In the genomic region with DNA sequence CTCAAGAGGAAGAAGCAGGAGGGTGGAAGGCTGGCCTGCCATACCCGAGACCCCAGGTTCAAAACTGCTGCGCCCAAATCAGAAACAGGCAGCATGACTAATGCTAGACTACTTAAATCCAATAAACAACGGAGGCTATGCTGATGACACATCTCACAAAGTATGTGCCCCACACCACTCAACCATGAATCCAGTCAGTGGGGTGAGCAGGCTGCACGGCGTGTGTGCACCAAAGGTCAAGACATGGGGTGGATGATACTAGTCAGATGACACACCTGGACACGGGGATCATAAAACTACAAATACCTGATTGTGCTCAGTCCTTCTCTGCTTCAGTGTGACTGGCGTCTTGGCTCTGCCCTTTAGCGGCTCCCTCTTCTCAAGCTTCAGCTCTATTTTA, we compare ENCODE assay signal across 14 mouse cellular contexts. TPM values are rescaled to one million over a fixed set of nuclear protein-coding genes. Genes with fewer than 3 reads are reported as not detected.
A peak's percentile ranks its signal among the peaks of the same experiment; 100 is the strongest.
DNase-seq lines count a peak whose midpoint lies in the region; ATAC-seq and TF ChIP-seq lines count a peak whose summit lies in the region.
"Had no signal": no experiment of that assay in that cellular context is flagged by ENCODE, and none has a peak within 500 bp of the region (broad histone marks: within the 10 kb centered on the region; RNA-seq: fewer than 3 reads in every experiment).

No protein-coding gene starts in this region.

- peaks cover 10% of the 10 kb centered on the region for H3K4me1 ChIP-seq in heart, adult 2 months (ENCODE audit: control insufficient read depth, insufficient read depth, low read length)
- peaks cover 4% of the 10 kb centered on the region for H3K4me1 ChIP-seq in thymus, adult 2 months (replicated peaks; ENCODE audit: control insufficient read depth, insufficient read depth, low read length)
- peaks cover 52% of the 10 kb centered on the region for H3K4me1 ChIP-seq in bone marrow macrophage, adult 2 months (ENCODE audit: control insufficient read depth, insufficient read depth, low read length)
- H3K4me1 ChIP-seq in stomach, embryonic 15.5 days, result no peaks in the 10 kb centered on the region
- no peaks in the 10 kb centered on the region for H3K4me1 ChIP-seq in midbrain, embryonic 13.5 days (replicated peaks)
- H3K4me1 ChIP-seq: limb, embryonic 15.5 days had no signal

- no peak overlapping the region for H3K4me2 ChIP-seq in stomach, embryonic 15.5 days
- no peak overlapping the region for H3K4me2 ChIP-seq in midbrain, embryonic 13.5 days (replicated peaks)
- H3K4me2 ChIP-seq: hindbrain, embryonic 14.5 days; limb, embryonic 15.5 days had no signal

- intact Hi-C loops in heart, adult 2 months (cut with DNase I), result no loop called here

- H3K4me3 ChIP-seq in heart, adult 2 months, result no peak overlapping the region
- H3K4me3 ChIP-seq in thymus, adult 2 months (ENCODE audit: control insufficient read depth, insufficient read depth, low read length), result no peak overlapping the region
- H3K4me3 ChIP-seq in bone marrow macrophage, adult 2 months (ENCODE audit: insufficient read depth, low read length), result no peak overlapping the region
- no peak overlapping the region for H3K4me3 ChIP-seq in stomach, embryonic 15.5 days (replicated peaks)
- H3K4me3 ChIP-seq in midbrain, embryonic 13.5 days (replicated peaks), result no peak overlapping the region
- H3K4me3 ChIP-seq: erythroblast, embryonic 14.5 days; limb, embryonic 15.5 days had no signal

- no peak overlapping the region; the same call in 1 of the 2 replicates for H3K9ac ChIP-seq in heart, adult 2 months (ENCODE audit: low read depth, low read length)
- no peak overlapping the region for H3K9ac ChIP-seq in stomach, embryonic 15.5 days
- H3K9ac ChIP-seq in midbrain, embryonic 13.5 days (replicated peaks), result no peak overlapping the region
- H3K9ac ChIP-seq: hindbrain, embryonic 14.5 days; limb, embryonic 15.5 days had no signal

- DNase-seq in heart, adult 2 months, result no peak
- DNase-seq in heart, adult 18-20 months, result no peak
- no peak for DNase-seq in thymus, adult 2 months
- no peak for DNase-seq in thymus, postnatal 36 days
- no peak for DNase-seq in spleen, postnatal 14 days (ENCODE audit: low spot score in 2 of 2)
- DNase-seq: cerebellum, postnatal 14 days; gastrocnemius, postnatal 14 days; layer of hippocampus, adult 9-11 months had no signal

- peaks cover 5% of the 10 kb centered on the region; the same call in 1 of the 2 replicates for H3K79me2 ChIP-seq in heart, adult 2 months (replicated peaks; ENCODE audit: control insufficient read depth, insufficient read depth, low read length)

- no peak for TF ChIP-seq CTCF in heart, adult 2 months (IDR thresholded peaks at IDR 0.05)
- TF ChIP-seq CTCF in thymus, adult 2 months (IDR thresholded peaks at IDR 0.05; ENCODE audit: borderline replicate concordance, control insufficient read depth, extremely low read depth, insufficient read depth, low read length, poor library complexity), result no peak
- TF ChIP-seq CTCF in bone marrow macrophage, adult 2 months (IDR thresholded peaks at IDR 0.05; ENCODE audit: low read depth, low read length), result no peak

- peak overlapping the region; percentile 67; the same call in 1 of the 2 replicates for H3K27ac ChIP-seq in heart, adult 2 months
- 0 out of 2 replicates have a peak overlapping the region, but pooled peaks have one; percentile 1 for H3K27ac ChIP-seq in thymus, adult 2 months (ENCODE audit: control insufficient read depth, insufficient read depth, low read length)
- peak overlapping the region; percentile 88 for H3K27ac ChIP-seq in bone marrow macrophage, adult 2 months (ENCODE audit: insufficient read depth, low read depth, low read length)
- no peak overlapping the region for H3K27ac ChIP-seq in stomach, embryonic 15.5 days
- H3K27ac ChIP-seq in midbrain, embryonic 13.5 days, result no peak overlapping the region
- H3K27ac ChIP-seq: hindbrain, embryonic 14.5 days; limb, embryonic 15.5 days had no signal

- no peaks in the 10 kb centered on the region for H3K27me3 ChIP-seq in heart, adult 2 months (ENCODE audit: control insufficient read depth, insufficient read depth, low read length)
- no peaks in the 10 kb centered on the region for H3K27me3 ChIP-seq in thymus, adult 2 months (ENCODE audit: control insufficient read depth, insufficient read depth, low read length)
- no peaks in the 10 kb centered on the region for H3K27me3 ChIP-seq in stomach, embryonic 15.5 days (replicated peaks)
- no peaks in the 10 kb centered on the region for H3K27me3 ChIP-seq in midbrain, embryonic 13.5 days
- H3K27me3 ChIP-seq: limb, embryonic 15.5 days had no signal

- TF ChIP-seq EP300 in heart, adult 2 months (IDR thresholded peaks at IDR 0.05; ENCODE audit: insufficient read depth, low read depth, low read length), result no peak

- ATAC-seq in stomach, embryonic 15.5 days (ENCODE audit: insufficient read depth, low FRiP score, low read depth), result 0 out of 2 replicates have a peak, but pooled peaks have one; percentile 27
- no peak for ATAC-seq in midbrain, embryonic 13.5 days

- WGBS in heart, adult 2 months, result 49% methylated on average over 8 of the region's 8 CpGs
- 91% methylated on average over 8 of the region's 8 CpGs for WGBS in thymus, adult 2 months
- 71% methylated on average over 8 of the region's 8 CpGs for WGBS in stomach, embryonic 15.5 days
- WGBS in midbrain, embryonic 13.5 days, result 87% methylated on average over 8 of the region's 8 CpGs

- H3K9me3 ChIP-seq in stomach, embryonic 15.5 days, result no peaks in the 10 kb centered on the region
- H3K9me3 ChIP-seq in midbrain, embryonic 13.5 days, result no peaks in the 10 kb centered on the region
- H3K9me3 ChIP-seq: limb, embryonic 15.5 days had no signal

- H3K36me3 ChIP-seq in heart, adult 2 months (ENCODE audit: control insufficient read depth, insufficient read depth, low read length), result peaks cover 44% of the 10 kb centered on the region
- H3K36me3 ChIP-seq in thymus, adult 2 months (ENCODE audit: control insufficient read depth, insufficient read depth, low read length), result peaks cover 84% of the 10 kb centered on the region
- H3K36me3 ChIP-seq in stomach, embryonic 15.5 days, result peaks cover 52% of the 10 kb centered on the region
- H3K36me3 ChIP-seq in midbrain, embryonic 13.5 days, result peaks cover 77% of the 10 kb centered on the region

- no peak for TF ChIP-seq POLR2A in heart, adult 2 months (IDR thresholded peaks at IDR 0.05; ENCODE audit: insufficient read depth, low read depth, low read length)
- no peak for TF ChIP-seq POLR2A in thymus, adult 2 months (IDR thresholded peaks at IDR 0.05; ENCODE audit: control insufficient read depth, extremely low read depth, insufficient read depth, low read length, poor library complexity)
- no peak for TF ChIP-seq POLR2A in bone marrow macrophage, adult 2 months (IDR thresholded peaks at IDR 0.05; ENCODE audit: borderline replicate concordance, low read depth, low read length)

RNA-seq across cellular contexts. Expression of a gene that starts 22.7 kb away (rescaled TPM):
- total RNA-seq in heart, adult 2 months (2021), result 10 to 100 TPM; 39.8 to 40.1 TPM
- 13.9 and 26.2 TPM in 2 replicates for polyA plus RNA-seq in heart, adult 2 months (2012; rRNA removed)
- 10 to 100 TPM; 34.0 to 42.4 TPM for total RNA-seq in heart, adult 18-20 months (2021)
- 146 and 233 TPM in 2 replicates for polyA plus RNA-seq in thymus, adult 2 months (2012; rRNA removed)
- 150 and 155 TPM in 2 replicates for polyA plus RNA-seq in bone marrow macrophage, adult 2 months (2012; ENCODE audit: insufficient read depth, insufficient read length, missing spikeins)
- polyA plus RNA-seq in stomach, embryonic 15.5 days (2015; fragmentation: Nextera tagmentation; extraction: Ambion mirVana), result 196 and 217 TPM in 2 replicates
- 165 and 175 TPM in 2 replicates for polyA plus RNA-seq in midbrain, embryonic 13.5 days (2015; fragmentation: Nextera tagmentation; extraction: Ambion mirVana)

RNA-seq across cellular contexts. Expression of a gene that starts 34.6 kb away (rescaled TPM):
- total RNA-seq in heart, adult 2 months (2021), result 1,000 to 10,000 TPM; 2,279 to 2,697 TPM
- polyA plus RNA-seq in heart, adult 2 months (2012; rRNA removed), result 1,459 and 1,712 TPM in 2 replicates
- total RNA-seq in heart, adult 18-20 months (2021), result 1,000 to 10,000 TPM; 2,644 to 2,919 TPM
- 257 and 307 TPM in 2 replicates for polyA plus RNA-seq in thymus, adult 2 months (2012; rRNA removed)
- 517 and 528 TPM in 2 replicates for polyA plus RNA-seq in bone marrow macrophage, adult 2 months (2012; ENCODE audit: insufficient read depth, insufficient read length, missing spikeins)
- polyA plus RNA-seq in stomach, embryonic 15.5 days (2015; fragmentation: Nextera tagmentation; extraction: Ambion mirVana), result 440 and 482 TPM in 2 replicates
- 469 and 478 TPM in 2 replicates for polyA plus RNA-seq in midbrain, embryonic 13.5 days (2015; fragmentation: Nextera tagmentation; extraction: Ambion mirVana)

Comparison
In these comparisons a context has a peak if more than half of its experiments do, and no peak if none do; other contexts are left out.
1. H3K27ac ChIP-seq: peak in heart, adult 2 months (single experiment), thymus, adult 2 months (single experiment) and bone marrow macrophage, adult 2 months (single experiment); none in stomach, embryonic 15.5 days (single experiment) and midbrain, embryonic 13.5 days (single experiment).